Mouse (Mus musculus) E14TG2a.4 (cell line): ENCODE data around the gene Srarp.

Experiments used
- CTCF ChIP-seq: conservative IDR thresholded peaks from 2 replicates; pipeline ENCODE4 v1.5.1; 2014; ENCODE audit warnings: low read length
- NANOG ChIP-seq: IDR thresholded peaks from 2 replicates; pipeline ENCODE4 v1.6.1; 2014; ENCODE audit warnings: borderline replicate concordance, low read length, mixed read lengths
- POU5F1 ChIP-seq: IDR thresholded peaks from 2 replicates; pipeline ENCODE4 v1.6.1; 2014; ENCODE audit warnings: low read length, borderline replicate concordance

DNA sequence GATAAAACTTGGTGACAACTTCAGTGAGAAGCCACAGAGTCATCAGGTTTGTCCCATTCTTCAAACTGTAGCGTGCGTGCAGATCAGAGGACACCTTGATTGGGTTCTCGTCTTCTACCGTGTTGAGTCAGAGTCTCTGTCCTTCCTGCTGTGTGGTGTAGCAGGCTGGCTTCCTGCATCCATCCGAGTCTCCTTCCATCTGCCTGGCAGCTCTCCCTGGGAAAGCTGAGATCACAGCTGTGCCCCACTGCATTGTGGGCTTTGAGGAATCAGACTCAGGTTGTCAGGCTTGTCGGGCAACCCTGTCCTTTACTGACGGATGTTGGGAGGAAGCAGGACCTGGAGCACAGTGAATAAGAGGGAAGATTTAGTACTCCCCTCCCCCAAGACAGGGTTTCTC, 10.3 kb upstream of the Srarp start:
- TF ChIP-seq CTCF (no peak), POU5F1 (no peak), NANOG (no peak)
